Comparison of ENCODE assay signal across 25 mouse cellular contexts in genomic region chr2:148160997-148161396, GRCm38 (mm10).
DNase-seq lines count a peak whose midpoint lies in the region; ATAC-seq and TF ChIP-seq lines count a peak whose summit lies in the region.
"Had no signal": no experiment of that assay in that cellular context is flagged by ENCODE, and none has a peak within 500 bp of the region (broad histone marks: within the 10 kb centered on the region; RNA-seq: fewer than 3 reads in every experiment).

No protein-coding gene starts in this region.

- intact Hi-C loops in left cerebral cortex, adult 2 months (cut with DNase I) = no loop called here
- intact Hi-C loops in left cerebral cortex, postnatal 10 days (cut with DNase I) = no loop called here
- intact Hi-C loops in gastrocnemius, postnatal 14 days (cut with DNase I; ENCODE audit: low total_unique reads) = no loop called here

- no peak for DNase-seq in frontal cortex, postnatal 14 days (ENCODE audit: low spot score in 2 of 2)
- no peak for DNase-seq in left cerebral cortex, adult 2 months (ENCODE audit: extremely low spot score in 1 of 2, low spot score in 2 of 2)
- no peak for DNase-seq in left cerebral cortex, postnatal 10 days (ENCODE audit: extremely low spot score in 1 of 2, low spot score in 2 of 2)
- peak; percentile 9 to 16 for DNase-seq in right cerebral cortex, postnatal 36 days (ENCODE audit: low spot score in 2 of 2)
- DNase-seq in right cerebral cortex, postnatal 4 days = no peak
- no peak for DNase-seq in gastrocnemius, postnatal 14 days
- DNase-seq: adrenal gland, adult 8-10 months; adrenal gland, postnatal 36 days; cerebellum, adult 11 months; cerebellum, adult 2 months; cerebellum, adult 9-11 months; cerebellum, postnatal 25 days; embryo, embryonic 11 days; gastrocnemius, adult 2 months; gastrocnemius, postnatal 25 days; heart, adult 2 months had no signal

- peak; percentile 73 for ATAC-seq in frontal cortex, adult (ENCODE audit: low TSS enrichment)
- ATAC-seq: activated CD4-positive, CD25-positive, alpha-beta regulatory T cell, adult 4 months; forebrain, embryonic 15.5 days had no signal

- H3K27ac ChIP-seq in left cerebral cortex, adult 2 months = peak overlapping the region; percentile 88
- H3K27ac ChIP-seq: embryonic facial prominence, embryonic 10.5 days; embryonic facial prominence, embryonic 13.5 days; forebrain, embryonic 12.5 days; forebrain, embryonic 15.5 days; gastrocnemius, adult 2 months; heart, adult 2 months; hindbrain, embryonic 12.5 days; hindbrain, embryonic 15.5 days had no signal

- TF ChIP-seq CTCF in left cerebral cortex, adult 2 months (IDR thresholded peaks at IDR 0.05) = no peak

- no peak overlapping the region for H3K4me3 ChIP-seq in left cerebral cortex, adult 2 months
- H3K4me3 ChIP-seq: embryonic facial prominence, embryonic 10.5 days; embryonic facial prominence, embryonic 13.5 days; erythroblast, embryonic 14.5 days; forebrain, embryonic 12.5 days; forebrain, embryonic 15.5 days; gastrocnemius, adult 2 months; heart, adult 2 months; hindbrain, embryonic 12.5 days; hindbrain, embryonic 15.5 days had no signal

Comparison
In these comparisons a context has a peak if more than half of its experiments do, and no peak if none do; other contexts are left out.
1. DNase-seq: peak in right cerebral cortex, postnatal 36 days (2 of 2); none in frontal cortex, postnatal 14 days (0 of 2), left cerebral cortex, adult 2 months (0 of 2), left cerebral cortex, postnatal 10 days (0 of 2), right cerebral cortex, postnatal 4 days (single experiment) and gastrocnemius, postnatal 14 days (single experiment).